Mouse (Mus musculus) MEL (cell line): Measurements from ENCODE around the gene Cirbp. TPM values are rescaled to one million over a fixed set of nuclear protein-coding genes. Genes with fewer than 3 reads are reported as not detected.

Source experiments
- DNase-seq: peaks from one replicate; pipeline ENCODE4 v3.0.0; 2011; ENCODE audit warnings: low read depth, low spot score
- H3K27ac ChIP-seq: 2 replicates; pipeline ENCODE4 v1.5.1; 2012; ENCODE audit warnings: low read depth, mild to moderate bottlenecking, control low read depth, low read length, moderate library complexity; ENCODE audit not compliant: control insufficient read depth
- H3K27me3 ChIP-seq, 2 experiments: fragments of 150-350 bp in 1 of 2; sonication (generic) in 1 of 2; 2 replicates each; pipeline ENCODE4 v1.6.1; 2012; ENCODE audit warnings: low read length in 2 of 2, mild to moderate bottlenecking in 2 of 2, improper control_type of control experiment in 1 of 2, moderate library complexity in 1 of 2; ENCODE audit not compliant: insufficient read depth in 2 of 2, control insufficient read depth in 1 of 2
- H3K36me3 ChIP-seq, 2 experiments: 2 replicates each; pipeline ENCODE4 v1.6.1; 2012 to 2014; ENCODE audit warnings: low read length in 2 of 2, improper control_type of control experiment in 1 of 2, inconsistent platforms in 1 of 2, mild to moderate bottlenecking in 1 of 2; ENCODE audit not compliant: insufficient read depth in 2 of 2, control insufficient read depth in 1 of 2
- H3K4me1 ChIP-seq, 2 experiments: fragments of 150-350 bp in 1 of 2; sonication (generic) in 1 of 2; 2 replicates each; pipeline ENCODE4 v1.6.1; 2012; ENCODE audit warnings: low read length in 2 of 2, improper control_type of control experiment in 1 of 2, mild to moderate bottlenecking in 1 of 2; ENCODE audit not compliant: insufficient read depth in 2 of 2, control insufficient read depth in 1 of 2
- H3K4me3 ChIP-seq, 2 experiments: fragments of 150-350 bp in 1 of 2; sonication (generic) in 1 of 2; 2 replicates each; pipeline ENCODE4 v1.5.1; 2012; ENCODE audit warnings: low read depth in 2 of 2, low read length in 2 of 2, mild to moderate bottlenecking in 2 of 2, moderate library complexity in 2 of 2, control low read depth in 1 of 2, improper control_type of control experiment in 1 of 2; ENCODE audit not compliant: control insufficient read depth in 1 of 2, insufficient read depth in 1 of 2
- H3K79me2 ChIP-seq: 2 replicates; pipeline ENCODE4 v1.6.1; 2012; ENCODE audit warnings: mild to moderate bottlenecking, low read length, moderate library complexity; ENCODE audit not compliant: control insufficient read depth, poor library complexity, insufficient read depth
- H3K9ac ChIP-seq: 2 replicates; pipeline ENCODE4 v1.6.1; 2012; ENCODE audit warnings: low read depth, mild to moderate bottlenecking, control low read depth, low read length, moderate library complexity; ENCODE audit not compliant: control insufficient read depth, poor library complexity, severe bottlenecking
- H3K9me3 ChIP-seq: fragments of 150-350 bp; sonication (generic); replicated peaks from 2 replicates; pipeline ENCODE4 v1.6.1; 2012; ENCODE audit warnings: mild to moderate bottlenecking, low read length, improper control_type of control experiment, moderate library complexity; ENCODE audit not compliant: insufficient read depth
- CHD1 ChIP-seq: IDR thresholded peaks from 2 replicates; pipeline ENCODE4 v1.6.1; 2012; ENCODE audit warnings: low read depth, mild to moderate bottlenecking, inconsistent platforms, low read length, improper control_type of control experiment
- CTCF ChIP-seq, 3 experiments: IDR thresholded peaks in 2 of 3; conservative IDR thresholded peaks in 1 of 3; 2 replicates each; pipeline ENCODE4 v1.5.1; 2011 to 2012; ENCODE audit warnings: low read length in 3 of 3, low read depth in 2 of 3, mild to moderate bottlenecking in 2 of 3, improper control_type of control experiment in 1 of 3, inconsistent platforms in 1 of 3, mixed read lengths in 1 of 3, moderate library complexity in 1 of 3; ENCODE audit not compliant: control insufficient read depth in 1 of 3, insufficient read depth in 1 of 3, poor library complexity in 1 of 3, severe bottlenecking in 1 of 3
- E2F4 ChIP-seq: IDR thresholded peaks from 2 replicates; pipeline ENCODE4 v1.6.1; 2011; ENCODE audit warnings: low read depth, low read length, improper control_type of control experiment, borderline replicate concordance
- ELF1 ChIP-seq: IDR thresholded peaks from 2 replicates; pipeline ENCODE4 v1.6.1; 2014; ENCODE audit warnings: low read depth, mild to moderate bottlenecking, inconsistent platforms, low read length, improper control_type of control experiment, moderate library complexity
- EP300 ChIP-seq, 2 experiments: IDR thresholded peaks; 2 replicates each; pipeline ENCODE4 v1.6.1; 2011; ENCODE audit warnings: improper control_type of control experiment in 2 of 2, low read length in 2 of 2, low read depth in 1 of 2, mild to moderate bottlenecking in 1 of 2
- JUND ChIP-seq: IDR thresholded peaks from 2 replicates; pipeline ENCODE4 v1.6.1; 2011; ENCODE audit warnings: low read depth, mild to moderate bottlenecking, improper control_type of control experiment, low read length
- MAX ChIP-seq: IDR thresholded peaks from 2 replicates; pipeline ENCODE4 v1.6.1; 2011; ENCODE audit warnings: low read length, improper control_type of control experiment
- MAZ ChIP-seq: IDR thresholded peaks from 2 replicates; pipeline ENCODE4 v1.6.1; 2012; ENCODE audit warnings: low read depth, mild to moderate bottlenecking, inconsistent platforms, low read length, improper control_type of control experiment
- MEF2A ChIP-seq: IDR thresholded peaks from 2 replicates; pipeline ENCODE4 v1.6.1; 2014; ENCODE audit warnings: low read depth, mild to moderate bottlenecking, inconsistent platforms, low read length, improper control_type of control experiment; ENCODE audit not compliant: poor library complexity, insufficient replicate concordance, severe bottlenecking; ENCODE audit errors: extremely low read depth
- MYC ChIP-seq: IDR thresholded peaks from 2 replicates; pipeline ENCODE4 v1.6.1; 2011; ENCODE audit warnings: low read depth, mild to moderate bottlenecking, low read length, improper control_type of control experiment, moderate library complexity
- NELFE ChIP-seq: IDR thresholded peaks from 2 replicates; pipeline ENCODE4 v1.6.1; 2011; ENCODE audit warnings: low read depth, low read length, improper control_type of control experiment
- POLR2A ChIP-seq, 2 experiments: IDR thresholded peaks; 2 replicates each; pipeline ENCODE4 v1.6.1; 2011 to 2012; ENCODE audit warnings: low read length in 2 of 2, mild to moderate bottlenecking in 2 of 2, control low read depth in 1 of 2, improper control_type of control experiment in 1 of 2, low read depth in 1 of 2, moderate library complexity in 1 of 2; ENCODE audit not compliant: control insufficient read depth in 1 of 2, insufficient read depth in 1 of 2, poor library complexity in 1 of 2
- POLR2AphosphoS2 ChIP-seq: IDR thresholded peaks from 2 replicates; pipeline ENCODE4 v1.6.1; 2011; ENCODE audit warnings: low read length, improper control_type of control experiment
- POLR2AphosphoS5 ChIP-seq: IDR thresholded peaks from 2 replicates; pipeline ENCODE4 v1.6.1; 2012; ENCODE audit warnings: low read depth, borderline replicate concordance, mild to moderate bottlenecking, inconsistent platforms, low read length, moderate library complexity, mixed read lengths
- SIN3A ChIP-seq: IDR thresholded peaks from 2 replicates; pipeline ENCODE4 v1.6.1; 2012; ENCODE audit warnings: low read length, improper control_type of control experiment, inconsistent platforms
- SMC3 ChIP-seq: IDR thresholded peaks from 2 replicates; pipeline ENCODE4 v1.6.1; 2011; ENCODE audit warnings: low read depth, low read length, improper control_type of control experiment
- TCF12 ChIP-seq: IDR thresholded peaks from 2 replicates; pipeline ENCODE4 v1.6.1; 2014; ENCODE audit warnings: low read depth, mild to moderate bottlenecking, inconsistent platforms, low read length, improper control_type of control experiment, moderate library complexity
- ZC3H11A ChIP-seq: IDR thresholded peaks from 2 replicates; pipeline ENCODE4 v1.6.1; 2012; ENCODE audit warnings: low read depth, mild to moderate bottlenecking, inconsistent platforms, low read length, improper control_type of control experiment
- ZKSCAN1 ChIP-seq: IDR thresholded peaks from 2 replicates; pipeline ENCODE4 v1.6.1; 2012; ENCODE audit warnings: low read depth, mild to moderate bottlenecking, inconsistent platforms, low read length, improper control_type of control experiment, moderate library complexity
- polyA plus RNA-seq, 2 experiments: library from polyadenylated mRNA; stranded (reverse) in 1 of 2; unstranded in 1 of 2; fragments of >175 nt in 1 of 2; fragments of >200 nt in 1 of 2; gene quantifications; 2 replicates each; pipeline versions ENCODE4 v1.2.1 to v1.2.4; 2012; ENCODE audit warnings: low replicate concordance in 2 of 2, low read depth in 1 of 2; ENCODE audit not compliant: insufficient read length in 2 of 2, insufficient read depth in 1 of 2, missing spikeins in 1 of 2
- total RNA-seq: library from RNA; depleted of rRNA; stranded (reverse); fragments of 300-350 nt; gene quantifications from 2 replicates; pipeline ENCODE4 v1.2.3, GENCODE M21; 2012

Cirbp gene
- total and polyA plus RNA-seq, 3 experiments, result 21.2 to 56.6 TPM; not detected in 1

GRCm38 (mm10) chr10:80170601-80171021 is 4.8 kb downstream of the Cirbp start:
- Histone ChIP-seq H3K27ac (no peak overlapping the region), H3K27me3 (no peaks in the 10 kb centered on the region), H3K9me3 (no peaks in the 10 kb centered on the region), H3K79me2 (peaks cover 12% of the 10 kb centered on the region; the same call in 1 of the 2 replicates), H3K4me3 (no peak overlapping the region), H3K4me1 (peaks cover 4 to 17% of the 10 kb centered on the region in 2 experiments; a peak in 3 of 4 replicates), H3K9ac (no peak overlapping the region), H3K36me3 (peaks cover 0 to 16% of the 10 kb centered on the region in 2 experiments; a peak in 2 of 4 replicates)
- no peak for DNase-seq
- TF ChIP-seq E2F4, result no peak
- no peak for TF ChIP-seq ELF1
- TF ChIP-seq POLR2AphosphoS2, result no peak
- TF ChIP-seq SIN3A, result no peak
- TF ChIP-seq CTCF (IDR thresholded peaks at IDR 0.05 in 2 of 3, conservative IDR thresholded peaks at IDR 0.05 in 1 of 3; ENCODE audit: control insufficient read depth in 1 of 3, insufficient read depth in 1 of 3, low read depth in 2 of 3, low read length in 3 of 3, poor library complexity in 1 of 3, severe bottlenecking in 1 of 3), result no peak
- TF ChIP-seq MAX, result no peak
- TF ChIP-seq MEF2A, result no peak
- TF ChIP-seq MYC, result no peak
- TF ChIP-seq ZC3H11A, result no peak
- TF ChIP-seq NELFE, result no peak
- no peak for TF ChIP-seq EP300 (IDR thresholded peaks at IDR 0.05; ENCODE audit: low read depth in 1 of 2, low read length in 2 of 2)
- TF ChIP-seq POLR2AphosphoS5, result no peak
- TF ChIP-seq CHD1, result no peak
- TF ChIP-seq ZKSCAN1, result no peak
- TF ChIP-seq TCF12, result no peak

GRCm38 (mm10) chr10:80171252-80171651 is 5.5 kb downstream of the Cirbp start:
- H3K79me2 ChIP-seq, result peaks cover 12% of the 10 kb centered on the region; the same call in 1 of the 2 replicates
- no peak overlapping the region for H3K27ac ChIP-seq
- H3K9ac ChIP-seq, result no peak overlapping the region
- no peaks in the 10 kb centered on the region for H3K9me3 ChIP-seq
- H3K36me3 ChIP-seq, result peaks cover 0 to 16% of the 10 kb centered on the region in 2 experiments; a peak in 2 of 4 replicates
- H3K4me3 ChIP-seq, result no peak overlapping the region
- TF ChIP-seq POLR2A (IDR thresholded peaks at IDR 0.05; ENCODE audit: control insufficient read depth in 1 of 2, insufficient read depth in 1 of 2, low read depth in 1 of 2, low read length in 2 of 2, poor library complexity in 1 of 2), result no peak
- no peak for TF ChIP-seq SIN3A
- no peak for TF ChIP-seq E2F4
- TF ChIP-seq MAZ, result no peak
- no peak for TF ChIP-seq JUND
- TF ChIP-seq SMC3, result no peak
- TF ChIP-seq CHD1, result no peak
- TF ChIP-seq, all 39 proteins: peak for 0
- DNase-seq, result no peak
- H3K4me1 ChIP-seq, result peaks cover 4 to 17% of the 10 kb centered on the region in 2 experiments; a peak in 3 of 4 replicates
- no peaks in the 10 kb centered on the region for H3K27me3 ChIP-seq
